13 mouse cellular contexts compared by ENCODE assay signal in genomic region chr13:53266543-53266951, GRCm38 (mm10). TPM values are rescaled to one million over a fixed set of nuclear protein-coding genes. Genes with fewer than 3 reads are reported as not detected.
DNase-seq lines count a peak whose midpoint lies in the region; ATAC-seq and TF ChIP-seq lines count a peak whose summit lies in the region.
"Had no signal": no experiment of that assay in that cellular context is flagged by ENCODE, and none has a peak within 500 bp of the region (broad histone marks: within the 10 kb centered on the region; RNA-seq: fewer than 3 reads in every experiment).

No protein-coding gene starts in this region.

- WGBS in heart, embryonic 13.5 days, result 51% methylated on average over 8 of the region's 8 CpGs
- 45% methylated on average over 8 of the region's 8 CpGs for WGBS in kidney, postnatal 0 days
- 37% methylated on average over 8 of the region's 8 CpGs for WGBS in embryonic facial prominence, embryonic 12.5 days
- 26% methylated on average over 8 of the region's 8 CpGs for WGBS in limb, embryonic 15.5 days

- DNase-seq in heart, postnatal 10 days, result no peak
- DNase-seq in kidney, postnatal 0 days (ENCODE audit: low spot score), result peak; percentile 71
- DNase-seq in kidney, postnatal 14 days, result no peak
- DNase-seq in natural killer cell, adult 2 months (ENCODE audit: low spot score in 2 of 2), result no peak
- no peak for DNase-seq in cerebellum, adult 18-20 months
- DNase-seq: cerebellum, postnatal 14 days; layer of hippocampus, adult 9-11 months; liver had no signal

- no peaks in the 10 kb centered on the region for H3K9me3 ChIP-seq in heart, embryonic 13.5 days
- H3K9me3 ChIP-seq in kidney, postnatal 0 days (replicated peaks; ENCODE audit: low read length), result no peaks in the 10 kb centered on the region
- H3K9me3 ChIP-seq in embryonic facial prominence, embryonic 12.5 days, result no peaks in the 10 kb centered on the region
- H3K9me3 ChIP-seq in limb, embryonic 15.5 days, result no peaks in the 10 kb centered on the region

- peak overlapping the region; percentile 43 for H3K4me2 ChIP-seq in heart, embryonic 13.5 days
- 0 out of 2 replicates have a peak overlapping the region, but pooled peaks have one; percentile 0 for H3K4me2 ChIP-seq in kidney, postnatal 0 days (ENCODE audit: low read length)
- peak overlapping the region; percentile 29; the same call in 1 of the 2 replicates for H3K4me2 ChIP-seq in embryonic facial prominence, embryonic 12.5 days (replicated peaks)
- peak overlapping the region; percentile 30 for H3K4me2 ChIP-seq in limb, embryonic 15.5 days

- intact Hi-C loops in heart, postnatal 10 days (cut with DNase I), result no loop called here

- H3K36me3 ChIP-seq in heart, embryonic 13.5 days, result no peaks in the 10 kb centered on the region
- no peaks in the 10 kb centered on the region for H3K36me3 ChIP-seq in kidney, postnatal 0 days (ENCODE audit: insufficient read depth, low read length)
- H3K36me3 ChIP-seq in embryonic facial prominence, embryonic 12.5 days, result no peaks in the 10 kb centered on the region
- no peaks in the 10 kb centered on the region for H3K36me3 ChIP-seq in limb, embryonic 15.5 days

- peaks cover 85% of the 10 kb centered on the region for H3K4me1 ChIP-seq in heart, embryonic 13.5 days
- H3K4me1 ChIP-seq in kidney, postnatal 0 days (replicated peaks; ENCODE audit: insufficient read depth, low read length), result peaks cover 14% of the 10 kb centered on the region; the same call in 1 of the 2 replicates
- peaks cover 51% of the 10 kb centered on the region for H3K4me1 ChIP-seq in embryonic facial prominence, embryonic 12.5 days
- peaks cover 46% of the 10 kb centered on the region for H3K4me1 ChIP-seq in limb, embryonic 15.5 days

- TF ChIP-seq CTCF in kidney, postnatal 0 days (IDR thresholded peaks at IDR 0.05; ENCODE audit: low read depth), result no peak

- H3K27me3 ChIP-seq in heart, embryonic 13.5 days (replicated peaks), result no peaks in the 10 kb centered on the region
- H3K27me3 ChIP-seq in kidney, postnatal 0 days (ENCODE audit: insufficient read depth, low read length), result no peaks in the 10 kb centered on the region
- H3K27me3 ChIP-seq in embryonic facial prominence, embryonic 12.5 days, result no peaks in the 10 kb centered on the region
- no peaks in the 10 kb centered on the region for H3K27me3 ChIP-seq in limb, embryonic 15.5 days

- peak overlapping the region; percentile 78 for H3K27ac ChIP-seq in heart, embryonic 13.5 days (replicated peaks)
- peak overlapping the region; percentile 1; the same call in 1 of the 2 replicates for H3K27ac ChIP-seq in kidney, postnatal 0 days
- peak overlapping the region; percentile 38 for H3K27ac ChIP-seq in embryonic facial prominence, embryonic 12.5 days
- peak overlapping the region; percentile 74 for H3K27ac ChIP-seq in limb, embryonic 15.5 days

- H3K4me3 ChIP-seq in heart, embryonic 13.5 days, result no peak overlapping the region
- no peak overlapping the region for H3K4me3 ChIP-seq in kidney, postnatal 0 days (replicated peaks; ENCODE audit: low read depth, low read length)
- no peak overlapping the region for H3K4me3 ChIP-seq in embryonic facial prominence, embryonic 12.5 days
- no peak overlapping the region for H3K4me3 ChIP-seq in limb, embryonic 15.5 days
- H3K4me3 ChIP-seq: erythroblast, embryonic 14.5 days had no signal

- H3K9ac ChIP-seq in heart, embryonic 13.5 days, result peak overlapping the region; percentile 61; the same call in 1 of the 2 replicates
- no peak overlapping the region for H3K9ac ChIP-seq in kidney, postnatal 0 days (ENCODE audit: low read depth, low read length)
- no peak overlapping the region for H3K9ac ChIP-seq in embryonic facial prominence, embryonic 12.5 days
- H3K9ac ChIP-seq in limb, embryonic 15.5 days, result no peak overlapping the region

- no peak for ATAC-seq in heart, embryonic 13.5 days (ENCODE audit: extremely low read depth, insufficient number of reproducible peaks, low FRiP score, low TSS enrichment)
- ATAC-seq in kidney, postnatal 0 days (replicated peaks; ENCODE audit: low FRiP score, low read depth), result no peak
- no peak for ATAC-seq in embryonic facial prominence, embryonic 12.5 days (ENCODE audit: insufficient number of reproducible peaks, insufficient read depth, low FRiP score, low TSS enrichment)
- ATAC-seq in limb, embryonic 15.5 days (ENCODE audit: insufficient number of reproducible peaks, low FRiP score, low TSS enrichment, low read depth), result peak; percentile 61; the same call in 1 of the 2 replicates

RNA-seq across cellular contexts. Expression of gene Ror2, which starts 19.4 kb away (rescaled TPM):
- 16.4 and 16.5 TPM in 2 replicates for polyA plus RNA-seq in heart, embryonic 13.5 days (2015; fragmentation: Nextera tagmentation; extraction: Ambion mirVana)
- total RNA-seq in heart, postnatal 10 days (2021), result 1 to 10 TPM; 5.3 to 5.8 TPM
- 6.3 and 7.4 TPM in 2 replicates for polyA plus RNA-seq in kidney, postnatal 0 days (2015; fragmentation: Nextera tagmentation; extraction: Ambion mirVana)
- polyA plus RNA-seq in embryonic facial prominence, embryonic 12.5 days (2016; fragmentation: Nextera tagmentation; extraction: Ambion mirVana), result 42.0 and 42.1 TPM in 2 replicates
- polyA plus RNA-seq in limb, embryonic 15.5 days (2015; fragmentation: Nextera tagmentation; extraction: Ambion mirVana), result 17.4 and 21.7 TPM in 2 replicates
- total RNA-seq: megakaryocyte, adult 5-6 weeks had no signal
- polyA plus RNA-seq: erythroblast, embryonic 14.5 days had no signal

Comparison
In these comparisons a context has a peak if more than half of its experiments do, and no peak if none do; other contexts are left out.
1. H3K27ac ChIP-seq: peak in every context shown above with its lines; median percentile 78 in heart, embryonic 13.5 days; 74 in limb, embryonic 15.5 days; 38 in embryonic facial prominence, embryonic 12.5 days; 1 in kidney, postnatal 0 days.